Mouse (Mus musculus) ovary, adult 18-20 months (tissue): ENCODE measurements around the gene Sult6b2.

Experiments
- DNase-seq: peaks from one replicate; pipeline ENCODE4 v3.0.0; 2022; ENCODE audit warnings: low spot score, mixed read lengths

Sult6b2 gene

DNA sequence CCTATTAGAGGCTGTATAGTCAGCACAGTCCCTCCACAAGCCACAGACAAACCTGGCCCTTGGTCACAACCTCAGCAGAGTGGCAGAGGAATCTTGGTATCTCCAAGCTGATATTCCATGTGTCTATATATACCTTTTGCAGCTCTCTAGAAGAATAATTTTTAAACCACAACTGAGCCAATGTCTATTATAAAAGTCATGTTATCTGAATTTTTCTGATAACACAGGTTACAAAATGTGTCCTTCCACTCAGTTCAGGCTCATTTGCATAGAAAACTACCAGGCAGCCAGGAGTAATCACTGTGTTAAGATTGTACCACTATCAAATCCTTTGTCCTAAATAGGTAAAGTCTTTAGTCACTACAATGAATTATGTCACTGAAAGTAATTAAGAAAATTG, at the start of gene Sult6b2:
TSS of gene Sult6b2 (minus strand) at position 101 of the 400 bp plus-strand sequence.
- DNase-seq = no peak

DNA sequence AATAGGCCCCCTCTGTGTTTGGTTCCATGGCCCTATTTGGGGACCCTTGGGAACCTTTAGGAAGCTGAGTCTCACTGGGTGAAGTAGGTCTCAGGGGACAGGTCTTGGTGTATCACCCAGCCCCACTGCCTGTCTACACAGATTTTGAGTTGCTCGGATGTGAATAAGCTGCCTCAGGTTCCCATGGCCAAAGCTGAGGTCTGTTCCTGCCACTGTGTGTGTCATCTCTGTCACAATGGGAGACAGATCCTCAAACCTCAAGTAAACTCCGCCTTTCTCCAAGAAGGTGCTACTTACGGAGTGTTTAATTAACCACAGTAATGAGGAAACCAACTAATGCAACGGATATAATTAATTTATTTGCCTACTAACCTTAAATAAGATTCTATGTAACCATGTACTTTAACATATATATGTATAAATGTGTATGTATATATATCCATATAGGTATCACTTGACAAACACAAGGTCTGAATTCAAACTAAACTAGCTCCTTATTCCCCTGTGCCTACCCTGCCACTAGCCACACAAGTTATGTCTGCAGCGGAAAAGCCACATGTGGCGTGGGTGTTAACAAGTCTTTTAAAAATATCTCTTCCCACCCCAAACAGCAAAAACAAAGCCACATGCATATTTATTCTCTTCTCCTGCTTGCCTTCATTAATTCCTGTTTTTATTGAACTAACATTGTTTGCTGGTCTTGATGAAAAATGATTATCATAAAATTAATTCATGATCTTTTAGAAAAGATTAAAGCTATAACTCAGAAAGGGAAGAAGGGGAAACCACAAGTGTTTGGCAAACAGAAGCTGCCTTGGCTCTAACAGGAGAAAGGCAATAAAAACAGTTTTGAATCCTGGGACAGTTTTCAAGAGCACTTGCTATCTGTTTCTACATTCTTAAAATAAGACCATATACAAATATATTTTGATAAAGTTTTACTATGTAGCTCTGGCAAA, 48.4 kb upstream of the Sult6b2 start:
- no peak for DNase-seq

DNA sequence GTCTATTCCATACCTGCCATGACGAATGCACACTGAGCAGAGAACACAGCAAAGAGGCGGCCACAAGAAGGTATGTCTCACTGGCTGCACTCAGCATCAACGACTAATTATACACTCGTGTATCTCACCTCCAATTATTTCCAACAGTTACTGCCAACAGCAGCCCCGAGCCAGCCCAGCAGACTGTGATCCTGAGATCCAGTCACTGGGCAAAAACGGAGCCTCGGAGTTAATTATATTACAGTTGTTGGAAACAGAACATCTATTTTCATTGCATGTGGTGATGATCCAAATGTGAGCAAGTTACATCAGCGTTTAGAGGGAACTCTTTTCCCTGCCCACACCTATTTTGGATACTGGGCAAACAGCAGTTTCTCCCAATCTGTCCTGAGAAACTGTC, 46.1 kb upstream of the Sult6b2 start:
- DNase-seq = no peak

DNA sequence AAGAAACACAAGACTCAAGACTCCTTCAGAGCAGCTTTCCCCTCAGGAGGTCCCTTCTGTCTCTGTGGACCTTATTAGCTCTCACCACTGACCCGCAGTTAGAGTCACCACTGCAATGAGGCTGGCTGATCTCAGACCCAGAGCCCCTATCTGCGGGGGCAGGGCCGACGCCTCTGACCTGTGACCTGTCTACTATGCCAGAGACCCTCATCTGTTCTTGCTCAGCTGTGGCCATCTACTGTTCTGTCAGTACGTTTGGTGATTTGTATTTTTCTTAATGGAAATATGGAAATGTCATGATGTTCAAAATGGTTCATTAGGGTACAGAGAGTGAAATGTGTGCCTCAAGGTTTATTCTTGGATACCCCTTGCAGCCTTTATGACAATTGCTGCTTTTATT, 45.0 kb upstream of the Sult6b2 start:
- DNase-seq = no peak

DNA sequence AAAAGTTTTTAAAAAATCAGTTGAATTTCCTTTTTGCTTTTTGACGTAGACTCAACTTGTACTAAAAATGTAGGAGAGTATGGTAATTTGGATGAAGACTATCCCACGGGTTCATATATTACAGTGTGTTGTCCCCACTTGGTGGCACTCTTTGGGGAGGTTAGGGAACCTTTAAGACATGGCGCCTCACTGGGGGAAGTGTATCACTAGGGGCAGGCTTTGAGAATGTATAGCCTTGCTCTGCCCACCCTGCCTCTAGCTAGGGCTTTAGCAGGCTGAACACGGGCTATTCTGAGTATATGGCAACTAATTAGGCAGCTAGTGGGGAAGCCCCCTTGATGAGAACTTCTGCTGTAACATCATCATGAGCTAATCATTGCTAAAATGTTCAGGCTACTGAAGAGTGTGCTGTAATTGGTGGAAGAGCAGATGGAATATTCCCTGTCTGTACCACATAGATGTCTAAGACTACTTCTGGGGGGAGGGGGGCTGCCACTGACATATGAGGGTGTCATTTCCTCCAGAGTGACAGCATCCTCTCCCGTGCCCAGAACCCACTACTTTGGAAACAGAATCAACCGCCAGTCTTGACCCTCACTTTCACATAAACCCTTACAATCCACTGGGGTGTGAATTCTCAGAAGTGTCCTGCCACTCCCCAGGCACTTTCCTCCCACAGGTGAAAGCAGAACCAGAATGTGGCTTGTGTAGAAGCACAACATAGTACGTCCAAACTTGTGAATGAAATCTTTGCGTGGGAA, 43.8 kb upstream of the Sult6b2 start:
- DNase-seq = no peak

DNA sequence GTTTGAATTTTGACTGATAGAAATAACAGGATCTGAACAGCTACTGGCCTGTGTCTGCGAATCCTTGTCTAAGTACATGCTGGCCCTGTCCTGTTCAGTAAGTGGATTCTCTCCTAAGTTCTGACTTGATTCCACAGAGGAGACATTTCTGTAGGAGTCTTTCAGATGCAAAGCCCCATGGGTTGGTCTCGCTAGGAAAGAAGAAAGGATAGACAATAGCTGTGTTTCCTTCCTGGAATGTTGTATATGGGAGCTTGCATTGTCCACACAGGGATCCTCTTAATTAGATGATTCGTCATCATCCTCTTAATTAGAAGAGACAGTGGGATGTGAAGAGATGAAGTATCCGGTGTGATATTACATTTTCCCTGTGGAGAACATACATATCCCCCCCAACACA, 42.6 kb upstream of the Sult6b2 start:
- no peak for DNase-seq

DNA sequence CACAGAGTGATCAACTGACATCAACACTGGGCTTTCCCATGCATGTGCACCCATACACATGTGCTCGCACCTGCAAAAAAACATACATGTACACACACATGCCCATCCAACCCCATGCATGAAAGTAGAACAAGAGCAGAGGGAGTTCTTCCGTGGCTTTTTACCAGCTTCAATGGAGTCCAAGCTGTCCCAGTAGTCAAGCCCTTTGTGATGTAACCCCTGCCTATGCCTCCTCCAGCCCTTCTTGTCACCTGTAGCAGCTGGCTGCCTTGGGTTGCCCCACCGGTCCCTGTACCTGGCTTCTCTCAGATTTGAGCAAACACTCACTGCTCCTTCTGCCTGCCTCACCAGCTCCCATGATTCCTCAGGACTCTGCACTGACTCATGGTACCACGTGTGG, 40.8 kb upstream of the Sult6b2 start:
- DNase-seq = no peak

DNA sequence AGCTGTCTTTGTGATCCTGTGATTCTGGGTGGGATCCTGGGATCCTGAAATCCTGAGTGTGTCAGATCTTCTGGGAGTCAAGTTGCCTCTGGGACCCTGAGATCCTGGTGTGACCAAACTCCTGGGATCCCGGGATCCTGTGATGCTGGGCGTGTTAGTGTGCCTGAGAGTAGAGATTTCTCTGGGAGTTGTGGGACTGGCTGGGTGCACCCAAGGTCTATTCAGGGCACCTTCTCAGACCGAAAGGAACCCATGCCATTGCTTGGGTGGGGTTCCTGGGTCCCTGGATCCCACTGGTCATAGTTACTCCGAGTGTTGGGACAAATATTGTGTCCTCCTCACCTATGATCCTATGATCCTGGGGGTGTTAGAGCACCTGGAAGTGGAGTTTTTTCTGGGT, 39.8 kb upstream of the Sult6b2 start:
- no peak for DNase-seq

DNA sequence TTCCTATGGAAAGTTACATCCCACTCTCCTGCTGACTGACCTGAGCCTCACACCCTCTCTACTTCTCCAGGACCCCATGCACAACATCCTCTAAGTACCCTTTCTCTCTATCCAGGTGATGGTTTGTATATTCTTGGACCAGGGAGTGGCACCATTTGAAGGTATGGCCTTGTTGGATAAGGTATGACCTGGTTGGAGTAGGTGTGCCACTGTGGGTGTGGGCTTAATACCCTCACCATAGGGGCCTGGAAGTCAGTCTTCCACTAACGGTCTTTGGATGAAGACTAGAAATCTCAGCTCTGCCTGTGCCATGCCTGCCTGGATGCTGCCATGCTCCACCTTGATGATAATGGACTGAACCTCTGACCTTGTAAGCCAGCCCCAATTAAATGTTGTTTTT, 34.2 kb upstream of the Sult6b2 start:
- no peak for DNase-seq

DNA sequence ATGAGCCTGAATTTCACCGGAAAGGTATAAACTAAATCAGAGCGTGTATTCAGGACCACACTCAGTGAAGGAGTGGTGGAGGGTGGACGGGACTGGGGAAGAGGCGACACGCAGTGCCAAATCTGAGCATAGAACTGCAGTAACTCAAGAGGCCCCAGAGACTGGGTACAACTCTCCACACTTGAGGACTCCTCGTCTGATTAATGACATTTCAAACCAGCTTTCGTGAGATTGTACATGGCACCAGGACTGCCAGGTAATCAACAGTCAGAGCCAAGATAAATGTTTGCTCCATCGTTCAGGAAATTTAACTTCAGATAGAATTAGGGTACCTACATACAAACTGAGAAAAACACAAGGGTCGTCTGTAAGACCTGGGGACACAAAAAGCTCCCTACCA, 33.0 kb upstream of the Sult6b2 start:
- DNase-seq = no peak

DNA sequence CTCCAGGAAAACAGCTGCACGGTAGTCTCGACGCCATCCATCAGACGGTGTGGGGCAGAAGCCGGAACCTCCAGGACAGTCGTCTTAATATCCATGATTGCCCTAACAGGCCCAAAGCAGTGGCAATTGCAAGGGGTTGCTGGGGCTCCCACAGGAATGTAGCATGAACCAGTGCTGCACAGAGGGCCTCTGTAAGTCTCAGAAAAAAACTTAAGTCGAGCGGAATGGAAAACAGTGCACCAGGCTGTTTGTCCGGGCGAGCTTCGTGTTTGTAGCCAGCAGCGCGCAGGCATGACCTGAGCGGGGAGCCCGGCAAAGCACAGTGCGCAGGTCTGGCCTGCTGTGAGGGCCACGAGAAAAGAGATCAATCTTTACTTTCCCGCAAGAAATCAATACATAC, 31.4 kb upstream of the Sult6b2 start:
- DNase-seq = no peak

DNA sequence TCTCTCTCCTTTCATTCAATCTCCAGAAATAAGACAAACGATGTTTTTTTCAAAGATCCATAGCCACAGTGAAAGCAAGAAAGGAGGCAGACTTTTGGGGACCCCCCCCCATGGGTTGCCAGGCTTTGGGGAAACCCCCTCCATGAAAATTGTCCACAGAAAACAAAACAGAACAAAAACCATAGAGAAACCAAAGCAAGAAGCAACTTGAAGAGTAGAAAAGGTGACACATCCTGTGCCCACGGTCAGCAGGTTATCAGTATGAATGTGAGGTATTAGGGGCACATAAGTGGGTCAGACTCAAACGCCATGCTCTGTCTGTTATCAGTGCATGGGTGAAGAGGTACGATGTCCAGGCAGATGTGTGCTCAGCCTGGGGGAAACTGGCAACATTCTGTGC, 30.6 kb upstream of the Sult6b2 start:
- no peak for DNase-seq

DNA sequence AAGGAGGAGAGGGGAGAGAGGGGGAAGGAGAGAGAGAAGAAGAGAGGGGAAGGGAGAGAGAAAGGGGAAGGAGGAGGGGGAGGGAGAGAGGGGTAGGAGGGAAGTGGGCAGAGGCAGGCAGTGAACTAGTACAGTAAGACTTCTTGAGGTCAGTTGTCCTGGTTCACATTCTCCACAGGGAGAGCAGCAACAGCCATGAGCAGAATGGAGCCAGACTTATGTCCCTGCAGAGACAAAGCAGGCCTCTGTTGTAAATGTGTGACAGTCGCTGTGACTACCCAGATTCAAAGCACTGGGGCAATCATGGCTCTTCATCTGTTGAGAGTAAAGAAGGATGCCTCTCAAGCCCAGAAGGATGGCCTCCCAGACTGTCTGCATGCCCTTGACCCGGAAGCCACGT, 27.4 kb upstream of the Sult6b2 start:
- no peak for DNase-seq

DNA sequence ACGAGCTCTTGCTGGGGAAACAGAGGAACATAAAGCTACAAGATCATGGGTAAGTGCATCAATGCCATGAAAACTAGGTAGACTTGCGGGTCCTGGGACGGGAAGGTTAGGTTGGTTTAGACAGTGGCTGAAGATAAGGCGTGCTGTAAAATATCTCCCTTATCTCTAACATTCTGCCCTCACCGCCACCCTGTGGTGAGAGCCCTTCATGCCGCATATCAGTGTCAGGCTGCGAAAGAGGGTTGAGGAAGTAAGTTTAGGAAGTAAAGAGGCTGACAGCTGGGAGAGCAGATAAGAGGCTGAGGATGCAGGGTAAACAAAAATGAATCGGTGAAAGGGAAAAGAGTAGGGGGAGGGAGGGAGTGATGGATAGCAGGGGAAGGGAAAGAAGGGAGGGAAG, 26.9 kb upstream of the Sult6b2 start:
- DNase-seq = no peak

DNA sequence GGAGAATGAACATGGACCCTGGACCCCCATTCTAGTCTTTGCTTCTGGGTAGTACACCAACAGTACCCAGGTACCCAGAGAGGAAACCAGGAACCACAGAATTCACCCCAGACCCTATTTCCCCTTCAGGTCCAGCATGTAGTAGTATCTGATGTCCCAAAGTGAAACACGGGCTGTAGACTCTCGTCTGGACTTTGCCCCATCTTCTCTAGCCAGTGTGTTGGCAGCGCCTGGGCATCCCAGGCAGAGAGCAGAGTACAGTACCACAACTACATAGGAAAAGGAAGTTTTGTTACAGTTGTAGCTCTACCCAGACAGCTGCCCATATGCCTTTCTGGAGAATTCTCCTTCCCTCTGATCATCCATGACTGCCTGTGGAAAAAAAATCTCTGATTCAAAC, 25.9 kb upstream of the Sult6b2 start:
- DNase-seq = no peak

DNA sequence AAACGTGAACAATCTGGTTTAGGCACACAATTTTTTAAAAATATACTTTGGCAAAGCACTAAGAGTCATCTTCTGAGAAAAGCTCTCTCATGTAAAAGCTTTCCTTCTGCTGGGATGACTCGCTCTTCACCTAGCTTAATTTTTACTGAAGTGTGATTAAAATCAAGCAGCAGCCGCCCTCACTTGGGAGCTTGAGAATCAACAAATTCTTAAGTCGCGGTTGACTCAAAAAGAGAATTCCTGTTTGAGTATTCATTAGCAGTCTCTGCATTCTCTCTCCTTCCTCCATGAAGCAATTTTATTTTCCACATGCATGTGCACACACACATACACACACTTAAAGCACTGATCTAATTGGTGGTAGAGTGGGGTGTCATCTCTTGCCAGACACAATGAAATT, 21.1 kb upstream of the Sult6b2 start:
- no peak for DNase-seq

DNA sequence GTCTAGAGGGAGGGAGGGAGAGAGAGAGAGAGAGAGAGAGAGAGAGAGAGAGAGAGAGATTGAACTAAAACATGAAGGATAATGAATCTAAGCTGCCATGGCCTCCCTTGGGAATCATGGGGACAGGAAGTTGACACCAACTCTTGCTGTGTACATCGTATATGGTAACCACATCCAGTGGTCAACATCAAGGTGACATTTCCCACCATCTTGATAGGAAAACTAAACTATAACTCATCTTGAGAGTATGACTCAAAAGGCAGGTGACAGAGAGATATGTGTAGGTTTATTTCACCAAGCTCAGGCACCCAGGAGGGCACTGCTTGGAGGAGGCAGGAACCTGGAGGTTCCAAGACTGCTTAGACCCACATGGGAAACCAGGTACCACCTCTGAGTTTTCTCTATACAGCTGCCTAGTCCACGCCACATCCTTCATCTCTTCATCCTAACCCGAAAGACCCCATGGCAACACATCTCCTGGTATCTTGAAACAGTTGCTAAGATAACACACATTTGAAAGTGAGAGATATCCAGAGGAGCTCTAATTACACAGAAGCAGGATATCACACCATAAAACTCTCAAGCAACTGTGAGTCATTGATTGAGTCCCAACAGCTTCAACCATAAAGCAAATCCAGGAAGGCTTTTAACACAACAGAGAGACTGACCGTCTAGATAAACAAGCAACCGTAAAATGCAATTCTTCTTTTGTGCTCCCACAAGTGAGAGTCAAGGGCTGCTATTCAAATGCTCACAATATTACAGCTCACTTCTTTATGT, 18.9 kb upstream of the Sult6b2 start:
- no peak for DNase-seq

DNA sequence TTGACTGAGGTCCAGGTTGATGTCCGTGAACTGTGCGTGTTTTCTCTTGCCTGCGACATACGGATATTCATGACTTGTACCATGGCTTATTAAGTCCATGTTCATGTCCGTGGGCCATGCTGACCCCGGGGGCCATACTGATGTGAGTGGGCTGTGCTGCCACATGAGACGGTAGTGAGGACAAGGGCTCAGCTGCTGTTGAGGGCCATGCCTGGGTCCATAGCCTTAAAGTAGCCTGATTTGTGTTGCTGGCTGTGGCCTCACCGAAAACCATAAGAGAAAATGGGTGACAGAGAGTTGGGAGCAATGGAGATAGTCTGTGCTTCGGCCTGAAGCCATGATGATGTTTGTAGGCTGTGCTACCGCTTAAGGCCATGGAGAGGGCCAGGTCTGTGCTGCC, 14.0 kb upstream of the Sult6b2 start:
- no peak for DNase-seq

DNA sequence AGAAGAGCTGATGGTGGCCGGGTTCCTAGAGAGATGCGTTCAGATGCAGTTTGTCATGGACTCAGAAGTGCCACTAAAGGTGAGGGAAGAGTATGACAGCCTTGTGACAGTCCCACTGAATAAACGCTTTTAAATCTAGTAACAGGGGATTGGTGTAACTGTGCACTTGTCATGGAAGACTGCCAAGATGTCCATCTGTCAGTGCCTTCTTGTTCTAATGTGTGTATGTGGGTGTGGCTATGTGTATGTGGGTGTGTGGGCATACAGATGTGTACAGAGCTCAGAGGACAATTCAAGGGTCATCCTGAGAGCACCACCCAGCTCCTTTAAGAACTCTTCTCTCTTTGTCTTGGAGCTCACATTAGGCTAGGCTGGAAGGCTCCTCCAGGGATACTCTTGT, 11.2 kb upstream of the Sult6b2 start:
- no peak for DNase-seq

DNA sequence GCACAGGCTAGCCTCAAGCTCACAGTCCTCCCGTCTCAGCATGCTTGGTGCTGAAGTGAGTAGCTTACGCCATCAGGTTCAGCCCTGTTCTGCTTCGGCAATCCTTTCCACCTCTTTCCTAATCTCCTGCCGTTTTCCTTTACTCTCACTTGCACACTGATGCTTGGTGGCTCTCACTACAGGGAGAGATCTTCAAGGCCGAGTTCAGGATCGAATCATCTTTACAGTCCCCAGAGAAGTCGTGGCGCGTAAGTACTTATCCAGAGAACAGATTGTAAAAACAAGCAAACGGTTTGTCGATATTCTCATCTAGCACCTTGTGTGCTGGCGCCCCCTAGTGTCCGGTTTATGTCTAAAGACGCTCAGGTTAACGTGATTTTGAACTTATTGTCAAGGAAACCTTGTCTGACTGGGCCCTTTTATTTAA, 10.2 kb upstream of the Sult6b2 start:
- peak; percentile 41 for DNase-seq

DNA sequence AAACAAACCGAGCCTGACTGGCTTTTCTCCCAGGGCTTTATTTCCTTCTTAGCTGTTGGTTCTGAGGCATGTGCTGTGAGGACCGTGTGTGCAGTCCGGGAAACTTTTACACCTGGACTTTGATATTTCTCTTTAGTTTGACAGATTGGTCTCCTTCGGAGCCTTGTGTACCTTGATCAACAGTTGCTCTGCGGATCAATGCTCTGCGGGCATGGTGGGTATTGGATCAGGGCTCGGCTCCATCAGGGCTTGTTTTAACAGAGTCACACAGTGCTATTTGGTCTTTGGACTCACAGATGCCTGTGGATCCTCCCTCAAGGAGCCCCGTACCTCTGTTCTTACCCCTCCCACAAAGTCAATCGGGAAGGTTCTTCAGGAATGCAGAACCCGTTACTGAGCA, 9.7 kb upstream of the Sult6b2 start:
- no peak for DNase-seq

DNA sequence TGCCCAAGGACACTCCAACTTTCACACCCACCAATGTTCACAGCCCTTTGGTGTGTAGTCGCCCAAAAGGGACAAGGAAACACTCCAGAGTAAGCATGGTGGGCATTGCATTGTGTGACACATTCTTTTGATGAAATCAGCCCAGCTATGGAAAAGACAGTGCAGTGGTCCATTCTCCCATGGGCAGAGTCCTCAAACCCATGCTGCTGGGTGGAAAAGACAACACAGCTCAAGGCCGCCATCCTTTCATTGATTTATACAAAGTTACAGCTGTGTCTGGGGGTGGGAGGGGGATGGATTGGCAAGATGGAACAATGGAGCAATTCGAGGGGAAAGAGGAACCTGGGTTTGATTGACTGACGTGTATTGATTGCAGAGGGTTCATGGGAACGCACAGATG, 8.7 kb upstream of the Sult6b2 start:
- no peak for DNase-seq

DNA sequence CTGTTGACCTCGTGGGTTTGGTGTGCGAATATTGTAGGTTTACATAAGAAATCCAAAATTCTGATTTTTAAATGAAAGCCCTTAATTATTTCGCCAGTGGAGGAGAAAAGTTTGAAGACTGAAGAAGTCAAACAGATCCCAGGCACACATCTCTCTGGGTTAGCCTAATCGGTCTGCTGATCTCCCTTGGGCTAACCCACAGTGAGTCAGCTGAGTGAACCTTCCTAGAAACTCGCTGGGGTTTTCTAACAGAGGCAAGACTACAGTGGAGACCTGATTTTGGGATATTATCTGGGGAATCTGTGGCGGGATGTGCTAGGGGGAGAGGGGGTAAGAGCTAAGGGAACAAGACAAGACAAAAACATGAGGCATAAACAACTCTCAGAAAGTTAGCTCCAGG, 5.9 kb upstream of the Sult6b2 start:
- DNase-seq = no peak
